In the genomic region with DNA sequence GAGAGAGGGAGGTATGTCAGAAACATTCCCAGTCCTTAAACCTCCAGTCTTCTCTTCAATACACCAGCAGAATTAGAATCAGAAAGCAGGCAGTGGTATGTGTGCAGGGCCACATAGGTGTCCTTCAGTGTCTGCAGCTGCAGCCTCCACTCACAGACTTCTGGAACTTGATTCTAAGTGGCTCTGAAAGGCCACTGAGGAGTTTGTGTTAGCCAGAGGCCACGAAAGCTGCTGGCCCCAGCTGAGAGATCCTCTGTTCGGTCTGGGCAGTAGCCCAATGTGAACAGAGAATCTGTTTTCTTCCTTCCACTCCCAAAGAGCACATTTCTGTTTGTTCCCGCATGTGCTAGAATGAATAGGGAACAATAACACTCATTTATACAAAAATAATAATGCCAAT, we compare ENCODE assay signal across 9 mouse cellular contexts.
A peak's percentile ranks its signal among the peaks of the same experiment; 100 is the strongest.
DNase-seq lines count a peak whose midpoint lies in the region; ATAC-seq and TF ChIP-seq lines count a peak whose summit lies in the region.
"Had no signal": no experiment of that assay in that cellular context is flagged by ENCODE, and none has a peak within 500 bp of the region (broad histone marks: within the 10 kb centered on the region; RNA-seq: fewer than 3 reads in every experiment).

No protein-coding gene starts in this region.

- H3K4me2 ChIP-seq in hindbrain, embryonic 15.5 days: no peak overlapping the region
- H3K4me2 ChIP-seq in hindbrain, embryonic 13.5 days: no peak overlapping the region
- H3K4me2 ChIP-seq: limb, embryonic 12.5 days had no signal

- 55% methylated on average over 3 of the region's 3 CpGs for WGBS in hindbrain, embryonic 15.5 days
- 59% methylated on average over 3 of the region's 3 CpGs for WGBS in hindbrain, embryonic 13.5 days
- WGBS in thymus, adult 2 months: 87% methylated on average over 3 of the region's 3 CpGs

- ATAC-seq in hindbrain, embryonic 15.5 days (ENCODE audit: low FRiP score, low read depth): peak; percentile 87
- no peak for ATAC-seq in hindbrain, embryonic 13.5 days (ENCODE audit: low FRiP score)

- no peaks in the 10 kb centered on the region for H3K36me3 ChIP-seq in hindbrain, embryonic 15.5 days
- H3K36me3 ChIP-seq in hindbrain, embryonic 13.5 days: no peaks in the 10 kb centered on the region
- no peaks in the 10 kb centered on the region for H3K36me3 ChIP-seq in thymus, adult 2 months (ENCODE audit: control insufficient read depth, insufficient read depth, low read length)
- H3K36me3 ChIP-seq: limb, embryonic 12.5 days had no signal

- no peaks in the 10 kb centered on the region for H3K27me3 ChIP-seq in hindbrain, embryonic 15.5 days
- no peaks in the 10 kb centered on the region for H3K27me3 ChIP-seq in hindbrain, embryonic 13.5 days
- no peaks in the 10 kb centered on the region for H3K27me3 ChIP-seq in thymus, adult 2 months (ENCODE audit: control insufficient read depth, insufficient read depth, low read length)
- H3K27me3 ChIP-seq: limb, embryonic 12.5 days had no signal

- H3K4me3 ChIP-seq in hindbrain, embryonic 15.5 days: no peak overlapping the region
- H3K4me3 ChIP-seq in hindbrain, embryonic 13.5 days: no peak overlapping the region
- no peak overlapping the region for H3K4me3 ChIP-seq in thymus, adult 2 months (ENCODE audit: control insufficient read depth, insufficient read depth, low read length)
- H3K4me3 ChIP-seq: limb, embryonic 12.5 days had no signal

- TF ChIP-seq CTCF in thymus, adult 2 months (IDR thresholded peaks at IDR 0.05; ENCODE audit: borderline replicate concordance, control insufficient read depth, extremely low read depth, insufficient read depth, low read length, poor library complexity): no peak

- H3K9ac ChIP-seq in hindbrain, embryonic 15.5 days: no peak overlapping the region
- H3K9ac ChIP-seq in hindbrain, embryonic 13.5 days: no peak overlapping the region
- H3K9ac ChIP-seq: limb, embryonic 12.5 days had no signal

- no peak for TF ChIP-seq POLR2A in thymus, adult 2 months (IDR thresholded peaks at IDR 0.05; ENCODE audit: control insufficient read depth, extremely low read depth, insufficient read depth, low read length, poor library complexity)

- no peaks in the 10 kb centered on the region for H3K9me3 ChIP-seq in hindbrain, embryonic 15.5 days
- no peaks in the 10 kb centered on the region for H3K9me3 ChIP-seq in hindbrain, embryonic 13.5 days
- H3K9me3 ChIP-seq: limb, embryonic 12.5 days had no signal

- peak; percentile 45 to 57 for DNase-seq in cerebellum, postnatal 14 days
- peak; percentile 77 for DNase-seq in layer of hippocampus, adult 11-12 months (ENCODE audit: low spot score)
- peak; percentile 73 to 79 for DNase-seq in right cerebral cortex, postnatal 10 days (ENCODE audit: low spot score in 2 of 2)
- no peak for DNase-seq in thymus, adult 2 months
- DNase-seq in lung, postnatal 14 days: no peak
- DNase-seq in thymus, postnatal 0 days (ENCODE audit: low spot score): no peak

- peak overlapping the region; percentile 51; the same call in 1 of the 2 replicates for H3K27ac ChIP-seq in hindbrain, embryonic 15.5 days (replicated peaks)
- H3K27ac ChIP-seq in hindbrain, embryonic 13.5 days: no peak overlapping the region
- H3K27ac ChIP-seq in thymus, adult 2 months (ENCODE audit: control insufficient read depth, insufficient read depth, low read length): no peak overlapping the region
- H3K27ac ChIP-seq: limb, embryonic 12.5 days had no signal

- H3K4me1 ChIP-seq in hindbrain, embryonic 15.5 days (replicated peaks): 0 out of 2 replicates have a peak, but pooled peaks cover 4% of the 10 kb centered on the region
- H3K4me1 ChIP-seq in hindbrain, embryonic 13.5 days (replicated peaks): no peaks in the 10 kb centered on the region
- no peaks in the 10 kb centered on the region for H3K4me1 ChIP-seq in thymus, adult 2 months (replicated peaks; ENCODE audit: control insufficient read depth, insufficient read depth, low read length)
- H3K4me1 ChIP-seq: limb, embryonic 12.5 days had no signal

Comparison
In these comparisons a context has a peak if more than half of its experiments do, and no peak if none do; other contexts are left out.
1. DNase-seq: peak in cerebellum, postnatal 14 days (2 of 2), layer of hippocampus, adult 11-12 months (single experiment) and right cerebral cortex, postnatal 10 days (2 of 2); none in thymus, adult 2 months (single experiment), lung, postnatal 14 days (single experiment) and thymus, postnatal 0 days (single experiment).